Mouse (Mus musculus) kidney, postnatal 0 days (tissue): ENCODE results near the gene H2-T23. TPM values are rescaled to one million over a fixed set of nuclear protein-coding genes. Genes with fewer than 3 reads are reported as not detected.
"Not testable (repeated sequence)": the region's sequence is repeated elsewhere in the genome, so short reads cannot be mapped to it uniquely, and the experiment has no call there.

ENCODE experiments used
- ATAC-seq: fragments of 200-750 bp; cut with Nextera tagmentation; replicated peaks from 2 replicates; pipeline ENCODE4 v1.8.0; 2017; ENCODE audit warnings: low read depth, moderate number of reproducible peaks, moderate TSS enrichment, moderate library complexity; ENCODE audit not compliant: low FRiP score
- DNase-seq: peaks from one replicate; pipeline ENCODE4 v3.0.0-alpha.2; 2016; ENCODE audit warnings: low spot score
- H3K27ac ChIP-seq: fragments of 300-500 bp; sonication (generic); 2 replicates; pipeline ENCODE4 v1.5.1; 2014; ENCODE audit warnings: mild to moderate bottlenecking
- H3K27me3 ChIP-seq: fragments of 300-500 bp; sonication (generic); 2 replicates; pipeline ENCODE4 v1.6.1; 2014; ENCODE audit warnings: low read length, mixed read lengths; ENCODE audit not compliant: insufficient read depth
- H3K36me3 ChIP-seq: fragments of 300-500 bp; sonication (generic); 2 replicates; pipeline ENCODE4 v1.6.1; 2014; ENCODE audit warnings: low read length, mixed read lengths; ENCODE audit not compliant: insufficient read depth
- H3K4me1 ChIP-seq: fragments of 300-500 bp; sonication (generic); replicated peaks from 2 replicates; pipeline ENCODE4 v1.6.1; 2014; ENCODE audit warnings: antibody characterized with exemption, low read length, mixed read lengths; ENCODE audit not compliant: insufficient read depth
- H3K4me2 ChIP-seq: fragments of 300-500 bp; sonication (generic); 2 replicates; pipeline ENCODE4 v1.6.1; 2014; ENCODE audit warnings: mild to moderate bottlenecking, low read length, moderate library complexity, mixed read lengths
- H3K4me3 ChIP-seq: fragments of 300-500 bp; sonication (generic); replicated peaks from 2 replicates; pipeline ENCODE4 v1.5.1; 2014; ENCODE audit warnings: low read depth, low read length
- H3K9ac ChIP-seq: fragments of 300-500 bp; sonication (generic); 2 replicates; pipeline ENCODE4 v1.6.1; 2014; ENCODE audit warnings: low read depth, low read length
- H3K9me3 ChIP-seq: fragments of 300-500 bp; sonication (generic); replicated peaks from 2 replicates; pipeline ENCODE4 v1.6.1; 2016; ENCODE audit warnings: low read length, inconsistent platforms, mixed read lengths
- CTCF ChIP-seq: IDR thresholded peaks from 2 replicates; pipeline ENCODE4 v1.5.1; 2016; ENCODE audit warnings: antibody characterized with exemption, low read depth, mild to moderate bottlenecking, moderate library complexity
- WGBS: fragments of 180-500 bp; shearing (Covaris S2); extraction: QIAGEN DNeasy Blood & Tissue Kit; methylation state at CpG from one replicate; pipeline ENCODE4 v1.1.7; 2014; 5-methylcytosine and 5-hydroxymethylcytosine counted together
- polyA plus RNA-seq: library from polyadenylated mRNA; unstranded; fragments of >200 nt; fragmentation: Nextera tagmentation; extraction: Ambion mirVana; gene quantifications from 2 replicates; pipeline ENCODE4 v1.2.1, GENCODE M21; 2015

H2-T23 gene
- polyA plus RNA-seq, result 14.2 and 16.1 TPM in 2 replicates

DNA sequence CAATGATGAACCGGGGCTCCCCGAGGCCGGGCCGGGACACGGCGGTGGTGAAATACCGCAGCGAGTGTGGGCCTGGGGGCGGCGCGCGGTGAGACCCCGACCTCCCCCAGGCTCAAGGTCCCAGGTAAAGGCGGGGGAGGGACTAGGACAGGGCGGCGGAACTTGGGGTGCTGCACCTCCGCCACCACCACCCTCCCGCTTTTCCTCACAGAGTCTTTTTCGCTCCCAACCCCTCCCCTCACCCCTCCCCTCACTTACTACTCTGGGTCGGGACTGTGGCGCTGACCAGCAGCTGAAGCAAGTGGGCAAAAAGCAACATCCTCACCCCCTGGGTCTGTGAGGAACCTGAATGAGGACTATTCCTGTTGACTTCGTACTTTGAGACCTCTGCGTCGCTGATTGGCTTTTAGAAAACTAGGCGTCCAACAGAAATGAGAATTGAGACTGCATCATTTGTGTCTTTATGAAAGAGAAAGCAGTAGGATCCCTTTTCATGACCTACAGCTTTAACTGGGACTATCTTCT, at the start of gene H2-T23:
Gene H2-T23, minus strand, starts transcription at position 505 of the 525 bp plus-strand sequence.
- H3K9me3 ChIP-seq, H3K4me1 ChIP-seq, H3K36me3 ChIP-seq, H3K27me3 ChIP-seq, H3K27ac ChIP-seq: not testable (repeated sequence)
- DNase-seq (peak; percentile 74), ATAC-seq (peak; percentile 43; the same call in 1 of the 2 replicates)
- peak within 1 kb of the TSS; percentile 51; the same call in 1 of the 2 replicates for H3K9ac ChIP-seq
- peak within 1 kb of the TSS; percentile 91 for H3K4me2 ChIP-seq
- WGBS, result 2% methylated on average over 25 of the region's 25 CpGs
- H3K4me3 ChIP-seq, result peak within 1 kb of the TSS; percentile 52

- DNase-seq, H3K9ac ChIP-seq, H3K4me2 ChIP-seq, H3K27ac ChIP-seq, H3K27me3 ChIP-seq, H3K36me3 ChIP-seq, ATAC-seq, H3K9me3 ChIP-seq, H3K4me3 ChIP-seq, H3K4me1 ChIP-seq: not testable (repeated sequence)
These were observed 49.2 kb upstream of the H2-T23 start for GRCm38 (mm10) chr17:36081901-36082300.

DNA sequence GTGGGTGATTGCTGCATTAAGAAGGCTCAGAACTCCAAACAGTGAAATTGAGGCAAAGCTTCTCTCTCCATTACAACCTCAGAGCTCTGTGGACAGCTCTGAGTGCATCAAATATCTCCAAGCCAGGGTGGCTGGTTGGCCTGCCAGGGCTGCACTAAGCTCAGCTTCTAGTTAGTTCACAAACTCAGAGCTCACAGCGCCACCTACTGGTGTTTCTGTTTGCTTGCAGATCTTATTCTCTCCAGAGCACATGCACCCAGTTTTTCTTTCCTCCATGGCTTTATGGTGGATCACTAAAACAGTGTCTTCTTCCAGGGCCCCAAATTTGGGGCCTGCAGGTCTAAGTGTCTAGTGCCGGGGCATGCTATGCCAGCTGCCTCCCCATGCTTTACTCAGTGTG, 28.2 kb upstream of the H2-T23 start:
- Histone ChIP-seq H3K36me3 (no peaks in the 10 kb centered on the region), H3K27ac (no peak overlapping the region), H3K27me3 (no peaks in the 10 kb centered on the region), H3K9me3 (no peaks in the 10 kb centered on the region), H3K4me3 (no peak overlapping the region), H3K9ac (no peak overlapping the region), H3K4me2 (no peak overlapping the region), H3K4me1 (no peaks in the 10 kb centered on the region)
- peak; percentile 74 for TF ChIP-seq CTCF
- 38% methylated on average over 2 of the region's 2 CpGs for WGBS
- DNase-seq (peak; percentile 84), ATAC-seq (no peak)

GRCm38 (mm10) chr17:36058362-36058761, 25.7 kb upstream of the H2-T23 start, which contains the start of gene Gm11127:
TSS of gene Gm11127 (minus strand) at chr17:36058371.
- H3K27ac ChIP-seq, H3K36me3 ChIP-seq, H3K4me2 ChIP-seq, DNase-seq, H3K4me1 ChIP-seq, H3K4me3 ChIP-seq, H3K27me3 ChIP-seq, H3K9me3 ChIP-seq, H3K9ac ChIP-seq: not testable (repeated sequence)
- 46% methylated on average over 1 of the region's 1 CpGs for WGBS
- ATAC-seq, result peak; percentile 36; the same call in 1 of the 2 replicates

- H3K27ac ChIP-seq, result not testable (repeated sequence)
- 90% methylated on average over 24 of the region's 25 CpGs for WGBS
These were observed 25.3 kb upstream of the H2-T23 start for GRCm38 (mm10) chr17:36057927-36058326.

GRCm38 (mm10) chr17:36043286-36043685, 10.6 kb upstream of the H2-T23 start:
- H3K9me3 ChIP-seq, result no peaks in the 10 kb centered on the region
- peak overlapping the region; percentile 39 for H3K4me3 ChIP-seq
- H3K4me1 ChIP-seq, result 0 out of 2 replicates have a peak, but pooled peaks cover 4% of the 10 kb centered on the region
- DNase-seq, result no peak
- peak overlapping the region; percentile 65 for H3K4me2 ChIP-seq
- no peak for TF ChIP-seq CTCF
- 78% methylated on average over 3 of the region's 3 CpGs for WGBS
- H3K27ac ChIP-seq, result no peak overlapping the region
- no peaks in the 10 kb centered on the region for H3K36me3 ChIP-seq
- H3K27me3 ChIP-seq, result no peaks in the 10 kb centered on the region
- H3K9ac ChIP-seq, result no peak overlapping the region
- ATAC-seq, result no peak

More at GRCm38 (mm10) chr17:36057927-36058326, 25.3 kb upstream of the H2-T23 start:
- not testable (repeated sequence) for H3K4me1 ChIP-seq, H3K27me3 ChIP-seq, H3K9me3 ChIP-seq, H3K4me2 ChIP-seq, H3K4me3 ChIP-seq, H3K9ac ChIP-seq, DNase-seq, ATAC-seq, H3K36me3 ChIP-seq

DNA sequence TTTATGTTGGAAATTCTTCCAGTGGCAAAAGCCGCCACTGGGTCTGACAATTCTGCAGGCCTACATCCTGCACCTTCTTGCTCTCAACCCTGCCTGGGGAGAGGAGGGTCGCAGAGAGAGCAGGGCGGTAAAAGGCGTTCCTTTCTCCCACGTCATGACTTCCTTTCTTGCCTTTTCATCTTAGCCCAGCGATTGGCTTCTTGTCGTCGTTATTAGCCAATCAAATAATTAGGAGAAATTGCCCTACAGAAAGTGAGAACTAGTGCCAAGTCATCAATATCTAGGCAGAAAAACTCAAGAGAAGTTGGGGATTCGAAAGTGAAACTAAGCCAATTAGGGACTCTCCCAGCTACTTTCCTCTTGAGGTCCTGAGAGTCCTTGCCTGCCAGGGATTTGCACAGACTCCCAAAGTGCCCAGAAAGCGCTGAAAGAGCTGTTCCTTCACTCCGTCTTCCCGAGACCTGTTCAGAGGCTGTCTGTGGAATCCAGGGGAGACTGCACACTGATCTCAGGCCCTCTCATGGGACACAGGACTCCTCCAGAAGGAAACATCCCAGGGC, 10.0 kb upstream of the H2-T23 start, which contains the start of the genes H2-T22 and Gm6034:
Gene H2-T22, minus strand, starts transcription at position 138 of the 560 bp plus-strand sequence.
Gene Gm6034, plus strand, starts transcription at position 352 of the 560 bp plus-strand sequence.
- not testable (repeated sequence) for H3K36me3 ChIP-seq, H3K27ac ChIP-seq, H3K27me3 ChIP-seq, H3K9me3 ChIP-seq, H3K4me1 ChIP-seq
- 3% methylated on average over 12 of the region's 12 CpGs for WGBS
- H3K4me2 ChIP-seq, result peak within 1 kb of the TSS; percentile 65
- ATAC-seq, result peak; percentile 95
- H3K4me3 ChIP-seq, result peak within 1 kb of the TSS; percentile 39
- peak within 1 kb of the TSS; percentile 51; the same call in 1 of the 2 replicates for H3K9ac ChIP-seq
- peak; percentile 98 for DNase-seq

- not testable (repeated sequence) for H3K27ac ChIP-seq, DNase-seq, H3K36me3 ChIP-seq, H3K9me3 ChIP-seq, H3K4me1 ChIP-seq, H3K27me3 ChIP-seq
- WGBS, result 1% methylated on average over 13 of the region's 19 CpGs
- peak; percentile 76 for ATAC-seq
- Histone ChIP-seq H3K4me2 (peak overlapping the region; percentile 65), H3K9ac (peak overlapping the region; percentile 51; the same call in 1 of the 2 replicates), H3K4me3 (peak overlapping the region; percentile 39)
These were observed 9.4 kb upstream of the H2-T23 start for GRCm38 (mm10) chr17:36042055-36042454.

GRCm38 (mm10) chr17:36040604-36041003, 7.9 kb upstream of the H2-T23 start:
- not testable (repeated sequence) for H3K27me3 ChIP-seq, DNase-seq, H3K36me3 ChIP-seq, H3K4me3 ChIP-seq, H3K4me1 ChIP-seq, ATAC-seq, H3K9me3 ChIP-seq, H3K27ac ChIP-seq, H3K9ac ChIP-seq, H3K4me2 ChIP-seq
- 85% methylated on average over 2 of the region's 2 CpGs for WGBS
